Mouse (Mus musculus) c-Kit-positive CD71-positive TER-119-negative erythroid progenitor cells, embryonic 14.5 days (primary cell): ENCODE data around the gene Prss35.

Experiments used
- DNase-seq: peaks from one replicate; pipeline ENCODE4 v3.0.0-alpha.2; 2013; ENCODE audit warnings: low read depth

Gene Prss35

DNA sequence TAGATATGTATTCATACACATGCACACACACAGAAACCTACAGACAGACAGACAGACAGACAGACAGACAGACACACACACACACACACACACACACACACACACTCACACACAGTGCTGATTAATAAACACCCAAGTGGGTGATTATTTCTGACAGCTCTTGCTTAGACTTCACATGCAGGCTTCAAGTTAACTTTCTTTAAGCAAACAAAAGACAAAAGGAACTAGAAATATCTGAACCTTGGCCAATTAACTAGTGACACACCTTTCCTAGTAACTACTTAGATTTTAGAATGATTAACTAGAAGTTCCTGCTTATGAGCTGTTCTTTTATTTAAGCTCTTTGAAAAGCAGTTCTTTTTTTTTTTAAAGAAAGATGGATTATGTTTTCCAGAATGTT lies 9.1 kb upstream of the Prss35 start:
- no peak for DNase-seq

DNA sequence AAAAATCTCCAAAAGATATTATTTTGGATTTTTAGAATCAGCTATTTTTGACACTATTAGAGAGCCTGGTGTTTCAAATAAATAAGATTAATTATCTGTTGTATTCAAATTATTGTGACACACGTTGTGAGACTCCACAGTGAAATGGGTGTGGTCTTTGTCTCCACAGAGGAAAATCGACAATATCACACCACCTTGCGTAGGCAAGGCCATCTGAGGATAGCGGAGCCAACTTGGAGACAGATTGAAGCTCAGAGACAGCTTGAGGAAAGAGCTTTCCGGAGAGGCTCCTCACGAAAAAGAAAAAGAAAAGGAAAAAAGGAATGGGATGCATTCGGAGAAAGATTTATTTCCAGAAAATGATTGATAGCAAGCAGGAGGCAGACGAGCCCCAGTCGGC lies 8.7 kb upstream of the Prss35 start:
- no peak for DNase-seq

DNA sequence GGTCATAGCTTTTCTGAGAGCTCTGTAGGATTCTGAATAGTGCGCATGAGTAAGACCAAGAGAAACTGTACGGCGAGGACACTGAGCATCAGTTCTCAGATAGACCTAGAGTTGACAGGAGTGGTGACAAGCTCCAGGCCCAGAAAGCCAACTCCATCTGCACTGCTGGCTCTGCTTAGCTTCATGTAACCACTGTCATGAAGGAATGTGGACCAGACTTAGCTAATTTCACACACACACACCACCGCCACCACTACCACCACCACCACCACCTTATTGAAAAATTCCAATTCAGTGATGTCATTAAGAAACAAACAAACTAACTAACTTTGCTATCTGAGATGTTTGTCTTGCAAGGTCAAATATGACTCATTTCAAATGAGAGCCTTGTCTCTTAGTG lies 6.5 kb upstream of the Prss35 start:
- DNase-seq: no peak

DNA sequence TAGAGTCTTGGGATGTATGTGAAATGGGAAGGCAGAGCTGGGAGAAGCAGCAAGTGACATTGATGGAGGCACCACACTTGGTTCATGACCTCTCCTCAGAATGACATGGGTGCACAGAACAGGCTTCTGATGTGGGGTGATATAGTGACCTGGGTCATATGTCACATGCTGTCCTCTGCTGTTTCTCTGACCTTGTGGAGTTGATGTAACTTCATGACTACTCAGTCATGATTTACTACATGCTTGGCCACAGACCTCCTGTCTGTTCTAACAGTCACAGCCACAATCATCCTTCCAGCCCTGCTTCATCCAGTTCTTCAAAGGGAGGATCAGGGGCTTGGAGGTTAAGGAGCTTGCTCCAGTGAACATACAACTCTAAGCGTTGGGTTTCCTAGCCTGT lies 5.4 kb upstream of the Prss35 start:
- DNase-seq: no peak

DNA sequence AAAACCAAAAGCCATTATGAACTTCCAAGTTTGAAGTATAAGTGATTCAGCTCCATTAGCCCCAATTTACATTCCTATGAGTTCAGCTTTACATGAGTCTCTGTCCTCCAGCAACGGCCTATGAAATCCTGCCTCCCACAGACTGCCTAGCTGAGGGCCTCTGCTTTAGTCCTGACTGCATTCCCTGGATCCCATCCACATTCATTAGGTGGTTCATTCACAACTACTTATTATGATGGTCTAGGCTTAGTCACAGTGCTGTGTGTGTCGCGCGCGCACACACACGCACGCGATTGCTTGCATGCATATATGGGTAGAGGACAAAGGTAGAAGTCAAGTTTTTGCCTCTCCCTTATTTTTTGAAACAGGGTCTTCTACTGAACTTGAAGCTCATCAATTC lies 4.6 kb upstream of the Prss35 start:
- no peak for DNase-seq

DNA sequence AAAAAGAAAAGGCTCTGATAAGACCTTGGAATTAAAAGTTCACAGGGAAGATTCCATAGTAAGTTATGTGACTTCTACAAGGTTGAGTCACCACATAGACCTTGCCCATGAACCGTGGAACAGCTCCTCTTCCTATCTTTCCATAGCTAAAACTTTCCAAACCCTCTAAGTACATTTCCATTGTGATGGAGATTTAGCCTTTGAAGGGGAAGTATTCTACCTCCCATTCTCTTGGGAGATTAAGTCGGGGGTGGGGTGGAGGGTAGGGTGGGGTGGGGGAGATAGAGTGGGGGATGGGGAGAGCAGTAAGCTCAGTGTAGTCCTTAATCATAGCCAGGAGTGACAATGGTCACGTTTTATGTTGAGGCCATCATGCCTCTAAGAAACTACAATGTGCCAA lies 3.5 kb upstream of the Prss35 start:
- no peak for DNase-seq

DNA sequence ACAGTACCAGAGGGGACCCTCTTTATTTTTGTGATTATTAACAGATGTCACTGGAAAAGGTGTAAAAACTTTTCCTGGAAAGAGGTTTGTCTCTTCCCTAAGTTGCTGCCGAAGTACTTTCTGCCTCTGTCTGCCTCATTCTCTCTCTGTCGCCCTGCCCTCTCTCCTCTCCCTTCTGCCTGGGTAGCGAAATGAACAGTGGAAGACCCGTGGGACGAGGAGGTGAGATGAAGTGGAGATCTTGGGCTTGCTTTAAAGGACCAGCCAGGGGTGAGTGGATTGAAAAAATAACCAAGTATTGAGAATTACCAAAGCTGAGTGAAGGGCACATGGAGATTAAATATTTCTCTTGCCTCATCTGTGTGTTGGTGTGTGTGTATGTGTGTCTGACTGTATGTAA lies 592 bp downstream of the Prss35 start:
- no peak for DNase-seq

DNA sequence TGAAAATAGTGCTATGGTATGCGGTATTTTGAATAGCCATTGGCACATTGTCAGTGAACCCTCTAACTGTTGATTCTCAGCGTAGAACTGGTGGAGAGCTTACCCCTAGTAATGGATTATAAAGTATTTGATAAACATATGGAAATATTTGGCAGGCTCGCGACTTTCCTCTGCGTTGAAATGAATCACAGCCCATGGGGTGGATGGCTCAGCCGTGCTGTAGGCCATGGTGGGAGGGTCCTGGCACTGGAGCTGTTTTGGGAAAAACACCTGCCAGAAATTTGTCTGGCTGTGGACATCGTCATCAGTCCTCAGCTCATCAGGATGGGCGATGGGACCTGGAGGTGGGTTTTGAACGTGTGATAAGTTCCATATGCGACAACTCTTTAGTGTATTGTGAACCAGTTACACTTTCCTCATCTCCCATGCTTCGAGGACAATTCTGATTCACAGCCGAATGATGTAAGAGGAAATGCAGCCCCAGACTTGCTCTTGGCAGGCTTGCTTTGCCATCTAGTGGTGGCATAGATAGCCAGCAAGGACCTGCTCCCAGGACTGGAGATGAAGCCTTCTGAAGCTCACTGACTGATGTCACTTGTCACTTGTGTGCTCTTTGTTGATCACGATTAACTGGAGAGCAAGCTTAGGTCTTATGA lies 2.6 kb downstream of the Prss35 start:
- DNase-seq: no peak

DNA sequence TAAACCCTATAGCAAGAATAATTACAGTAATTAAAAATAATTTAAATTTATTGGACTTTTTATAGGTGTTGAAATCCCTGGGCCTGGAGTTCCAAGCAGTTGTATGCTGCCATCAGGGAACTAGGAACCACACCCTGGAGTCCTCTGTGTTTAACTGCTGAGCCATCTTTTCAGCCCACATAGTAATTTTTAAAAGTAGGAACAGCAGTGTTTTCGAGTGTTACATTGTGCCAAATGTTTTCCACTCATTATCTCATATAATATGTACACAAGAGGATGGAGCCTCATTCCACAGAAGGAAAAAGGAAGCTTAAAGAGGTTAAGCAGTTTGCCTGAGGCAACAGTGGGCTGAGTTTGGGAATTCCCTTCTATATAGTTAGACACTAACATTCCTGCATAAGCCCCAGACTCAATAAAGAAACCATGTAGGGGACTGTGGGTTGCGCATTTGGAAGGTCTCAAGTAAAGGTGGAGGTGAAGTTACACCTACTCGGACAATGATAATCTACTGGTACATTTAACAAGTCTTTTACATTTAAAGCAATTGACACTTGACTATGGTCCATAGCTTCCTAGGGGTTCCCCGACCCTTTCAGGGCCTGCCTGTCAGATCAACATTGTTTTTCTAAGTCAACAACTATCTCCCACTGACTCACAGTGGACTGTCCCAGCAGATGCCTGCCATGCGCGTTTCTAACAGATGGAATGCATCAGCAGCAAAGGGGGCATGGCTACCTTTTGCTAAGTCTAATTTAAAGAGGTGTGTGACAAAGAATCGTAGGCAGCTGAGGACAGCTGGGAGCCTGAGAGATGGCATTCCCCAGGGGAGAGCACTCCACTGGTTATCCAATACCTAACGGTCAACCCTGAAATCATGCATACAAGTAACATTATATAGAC lies 19.3 kb downstream of the Prss35 start:
- no peak for DNase-seq

DNA sequence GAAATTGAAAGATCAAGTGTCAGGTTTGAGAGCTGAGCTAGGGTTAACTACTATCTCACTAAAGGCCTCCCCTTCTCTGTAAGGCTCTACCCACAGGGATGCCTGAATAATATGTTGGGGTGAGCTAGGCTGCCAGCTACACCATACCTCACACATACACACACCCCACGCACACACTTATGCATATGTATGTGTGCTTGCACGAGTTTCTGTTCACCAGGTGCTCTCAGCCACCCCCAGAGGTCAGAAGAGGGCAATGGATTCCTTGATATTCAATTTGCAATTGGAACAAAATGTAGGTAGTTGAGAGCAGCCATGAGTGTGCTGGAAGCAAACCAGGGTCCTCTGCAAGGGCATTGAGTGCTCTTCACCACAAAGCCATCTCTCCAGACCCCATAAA lies 20.6 kb downstream of the Prss35 start:
- no peak for DNase-seq

DNA sequence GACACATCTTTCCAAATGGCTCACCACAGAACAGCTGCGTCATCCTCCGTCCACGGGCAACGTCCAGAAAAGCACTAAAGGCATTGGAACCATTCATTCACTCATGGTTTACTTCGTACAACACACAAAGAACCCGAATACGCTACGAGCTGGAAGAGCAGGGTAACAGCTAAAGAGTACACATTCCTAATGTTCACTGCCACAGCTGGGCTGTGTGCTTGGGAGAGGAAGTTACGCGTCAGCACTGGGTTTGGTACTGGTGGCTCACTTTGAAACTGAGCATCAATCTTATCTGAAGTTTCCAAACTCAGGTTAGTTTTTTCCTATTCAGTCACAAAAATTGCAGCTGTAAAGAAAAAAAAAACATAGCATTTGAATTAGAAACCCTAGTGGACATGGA lies 23.5 kb downstream of the Prss35 start:
- no peak for DNase-seq

DNA sequence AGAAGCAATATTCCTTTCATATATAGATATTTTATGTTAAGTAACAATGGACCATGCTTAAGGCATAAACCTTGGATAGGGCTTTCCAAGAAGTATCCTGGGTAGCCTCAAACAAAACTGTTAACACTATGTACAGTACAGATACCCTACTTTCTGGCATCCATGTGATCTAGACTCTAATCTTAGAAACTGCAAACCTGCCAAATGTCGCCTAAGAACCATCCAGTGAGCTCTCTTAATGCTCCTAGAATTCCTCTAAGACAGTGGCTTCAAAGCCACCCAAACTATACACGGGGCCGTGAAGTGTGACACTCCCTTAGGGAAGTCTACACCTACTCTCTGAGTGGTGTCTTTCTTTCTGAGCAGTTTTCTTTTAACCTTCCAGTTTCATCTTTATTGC lies 29.4 kb downstream of the Prss35 start:
- no peak for DNase-seq

DNA sequence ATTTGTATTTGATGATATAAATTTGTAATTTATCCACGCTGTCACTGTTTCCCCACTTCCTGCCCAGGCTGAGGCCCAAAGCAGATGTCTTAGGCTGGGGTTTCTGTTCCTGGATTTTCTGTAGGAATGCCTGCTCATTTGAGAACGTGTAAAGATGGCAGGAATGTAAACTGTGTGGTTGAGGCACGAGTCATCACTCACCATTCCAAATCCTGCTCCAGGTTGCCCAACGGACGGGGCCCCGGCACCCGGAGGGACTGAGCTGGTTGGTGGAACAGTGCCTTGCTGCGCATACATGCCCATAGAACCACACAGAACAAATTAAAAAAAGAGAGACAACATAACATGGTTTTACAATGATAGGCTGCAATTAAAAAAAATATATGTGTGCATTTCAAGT lies 30.5 kb downstream of the Prss35 start:
- DNase-seq: no peak

DNA sequence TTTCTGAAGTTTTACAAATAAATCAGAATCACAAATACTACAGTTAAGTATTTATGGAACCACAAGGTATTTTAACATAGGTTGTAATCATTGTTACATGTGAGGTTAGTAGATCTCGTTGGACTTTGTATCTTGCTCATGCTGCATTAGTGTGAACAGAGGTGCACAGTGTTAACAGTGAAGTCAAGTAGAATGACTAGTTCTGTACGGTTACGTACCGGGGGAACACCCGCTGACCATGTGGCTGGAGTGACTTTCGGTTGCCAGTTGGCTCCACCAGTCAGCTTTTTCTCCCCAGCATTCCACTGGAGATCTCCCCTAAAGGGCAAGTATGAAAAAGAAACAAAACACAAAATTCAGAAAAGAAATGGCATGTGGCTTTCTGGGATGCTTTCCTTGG lies 31.9 kb downstream of the Prss35 start:
- DNase-seq: no peak

DNA sequence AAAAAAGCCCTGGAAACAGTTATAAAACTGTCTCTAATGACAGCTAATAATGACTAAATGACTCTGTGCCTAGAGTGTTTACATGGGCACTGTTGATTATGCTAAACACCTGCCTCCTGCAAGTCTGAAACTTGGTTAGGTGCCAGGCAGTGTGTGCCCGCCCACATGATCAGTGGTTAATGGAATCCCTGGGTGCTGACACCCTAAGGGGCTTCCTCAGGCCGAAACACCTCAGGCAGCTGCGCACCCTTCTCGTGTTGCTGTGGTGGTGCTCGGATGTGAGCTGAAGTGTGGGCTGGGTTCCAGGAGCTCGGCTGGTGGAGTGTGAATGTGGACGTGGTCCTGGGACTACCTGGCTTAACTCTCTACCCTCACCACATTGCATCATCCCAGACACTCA lies 33.9 kb downstream of the Prss35 start:
- no peak for DNase-seq

DNA sequence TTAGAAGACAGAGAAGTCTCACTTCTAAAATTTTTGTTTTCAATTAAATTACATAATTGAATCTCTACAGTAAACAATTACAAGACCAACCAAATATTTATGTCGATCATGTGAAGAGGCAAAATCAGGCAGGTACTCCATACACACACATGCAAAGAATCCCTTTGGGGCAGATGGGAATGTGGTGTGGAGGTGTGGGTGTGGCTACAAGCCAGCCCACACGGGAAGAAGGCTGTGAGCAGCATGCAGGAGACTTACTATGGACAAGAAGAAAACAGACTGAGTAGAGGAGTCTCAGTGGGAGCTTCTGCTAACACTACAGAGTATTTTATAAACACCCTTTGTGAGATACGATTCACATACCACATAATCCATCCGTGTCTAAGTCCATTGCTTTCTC lies 34.8 kb downstream of the Prss35 start:
- no peak for DNase-seq

DNA sequence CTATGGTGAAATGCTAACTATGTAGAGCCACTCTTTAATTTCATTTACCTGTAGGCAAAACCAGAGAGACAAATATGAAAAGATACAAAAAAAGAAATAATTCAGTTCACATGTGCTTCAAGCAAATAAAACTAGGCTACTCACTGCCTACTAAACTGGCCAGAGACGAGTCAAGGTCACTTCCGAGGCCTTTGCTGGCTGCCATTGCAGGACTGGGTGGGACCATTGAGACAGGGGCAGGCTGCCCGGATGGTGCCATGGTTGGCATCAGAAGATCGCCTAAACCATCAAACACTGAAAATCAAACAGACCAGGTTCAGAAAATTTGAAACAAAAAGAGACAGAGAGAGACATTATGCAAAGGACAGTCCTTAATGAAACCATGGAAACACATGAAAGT lies 38.0 kb downstream of the Prss35 start:
- DNase-seq: no peak

DNA sequence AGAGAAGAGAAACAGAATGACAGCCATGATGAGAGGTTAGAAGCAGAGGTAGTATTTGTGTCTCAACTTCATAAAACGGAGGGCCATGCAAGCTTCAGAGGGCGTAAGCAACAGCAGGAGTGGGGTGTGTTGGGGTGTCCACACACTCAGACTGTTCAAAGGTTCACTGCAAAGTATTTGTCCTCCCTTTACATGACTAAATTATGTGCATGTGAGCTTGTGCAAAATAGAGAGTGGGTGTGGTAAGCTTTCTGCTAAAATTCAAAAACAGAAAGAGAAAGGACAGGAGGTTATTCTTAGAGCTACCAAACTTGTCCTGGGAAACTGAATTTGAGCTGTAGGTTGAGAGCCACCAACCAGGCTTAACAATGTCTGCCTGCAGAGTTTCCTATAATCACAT lies 39.4 kb downstream of the Prss35 start:
- DNase-seq: no peak

DNA sequence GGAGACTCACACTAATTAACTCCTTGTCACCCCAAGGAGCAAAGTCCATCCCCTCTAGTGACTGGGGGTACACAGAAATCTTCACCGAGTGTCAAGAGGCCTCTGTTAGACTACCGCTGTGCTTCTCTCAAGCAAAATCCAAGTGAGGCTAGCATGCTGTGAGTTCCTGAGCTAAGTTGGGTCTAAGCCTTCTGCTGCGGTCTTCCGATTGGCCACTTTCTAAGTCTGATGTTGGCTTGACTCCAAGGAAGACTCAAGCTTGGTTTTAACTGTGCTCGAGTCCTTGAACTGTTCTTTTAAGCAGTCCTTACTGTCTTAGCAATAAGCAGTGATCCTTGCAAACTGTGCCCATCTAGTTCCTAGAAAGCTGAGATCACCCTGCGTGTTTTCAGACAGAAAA lies 45.7 kb downstream of the Prss35 start:
- DNase-seq: no peak

DNA sequence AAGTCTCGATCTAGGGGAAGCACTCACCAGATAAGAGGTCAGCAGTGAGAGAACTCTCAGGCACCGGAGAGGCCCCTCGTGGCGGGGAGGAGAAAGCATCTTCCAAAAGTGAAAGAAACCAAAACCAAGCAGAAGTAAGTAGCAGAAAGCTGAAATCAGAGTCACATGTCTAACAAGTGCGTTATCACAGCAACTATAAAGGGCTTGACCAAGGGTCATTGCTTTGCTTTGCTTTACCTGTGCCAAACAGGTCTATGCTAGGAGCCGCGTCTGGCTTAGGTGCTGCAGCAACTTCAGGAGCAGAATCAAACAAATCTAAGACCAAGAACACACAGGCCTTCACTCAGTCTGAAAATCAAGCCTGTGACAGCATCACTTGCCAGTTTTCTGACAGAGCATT lies 48.5 kb downstream of the Prss35 start:
- no peak for DNase-seq

DNA sequence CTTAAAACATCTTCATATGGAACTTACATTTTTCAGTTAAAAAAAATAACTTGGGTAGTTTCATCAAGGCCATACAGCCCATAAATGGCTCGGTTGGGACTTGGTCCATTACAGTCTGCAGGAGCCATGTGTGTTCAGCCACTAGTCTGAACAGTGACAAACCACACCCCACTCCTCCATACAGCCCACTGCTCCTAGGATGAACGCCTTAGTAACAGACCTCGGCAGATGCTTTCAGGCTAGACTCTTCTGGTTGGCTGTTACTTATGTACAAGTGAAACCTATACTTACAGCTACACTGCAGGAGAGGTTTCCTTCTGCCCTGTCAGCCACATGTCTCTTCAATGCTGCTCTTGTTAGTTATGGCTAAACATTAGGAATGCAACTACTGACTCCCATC lies 51.8 kb downstream of the Prss35 start:
- DNase-seq: no peak

DNA sequence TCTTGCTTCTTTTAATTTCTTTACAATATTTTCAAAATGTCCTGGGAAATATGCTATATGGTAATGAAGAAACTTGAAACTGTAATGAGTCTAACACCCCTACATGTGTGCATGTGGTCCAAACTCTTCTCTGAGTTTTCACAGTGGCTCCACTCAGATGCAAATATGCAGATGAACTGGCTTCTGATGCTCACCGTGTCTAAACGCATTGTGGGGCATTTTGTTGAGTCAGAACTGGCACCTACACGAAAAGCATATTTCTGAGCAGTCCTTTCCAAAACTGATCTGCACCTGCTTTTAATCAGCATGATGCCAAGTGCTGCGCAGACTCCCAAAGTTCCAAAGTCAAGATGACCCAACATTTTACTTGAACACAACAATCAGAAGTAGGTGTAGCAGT lies 54.1 kb downstream of the Prss35 start:
- DNase-seq: no peak

DNA sequence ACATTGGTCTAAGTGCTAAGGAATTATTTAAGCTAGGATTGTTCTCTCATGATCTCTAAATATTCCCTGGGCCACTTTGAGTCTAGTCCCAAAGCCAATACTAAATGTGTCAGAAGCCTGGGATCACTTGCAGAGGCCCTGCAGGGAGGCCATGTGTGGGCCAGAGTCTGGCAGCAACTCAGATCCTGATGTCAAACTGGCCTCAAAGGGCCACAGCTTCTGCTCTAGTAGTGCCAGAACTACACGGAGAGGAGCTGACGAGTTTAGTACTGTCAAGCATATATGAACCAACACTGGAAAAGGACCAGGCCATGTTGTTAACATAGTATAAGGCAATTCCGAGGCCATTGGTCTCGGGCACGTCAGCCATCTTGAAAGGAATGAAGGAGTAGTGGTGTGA lies 54.7 kb downstream of the Prss35 start:
- no peak for DNase-seq

DNA sequence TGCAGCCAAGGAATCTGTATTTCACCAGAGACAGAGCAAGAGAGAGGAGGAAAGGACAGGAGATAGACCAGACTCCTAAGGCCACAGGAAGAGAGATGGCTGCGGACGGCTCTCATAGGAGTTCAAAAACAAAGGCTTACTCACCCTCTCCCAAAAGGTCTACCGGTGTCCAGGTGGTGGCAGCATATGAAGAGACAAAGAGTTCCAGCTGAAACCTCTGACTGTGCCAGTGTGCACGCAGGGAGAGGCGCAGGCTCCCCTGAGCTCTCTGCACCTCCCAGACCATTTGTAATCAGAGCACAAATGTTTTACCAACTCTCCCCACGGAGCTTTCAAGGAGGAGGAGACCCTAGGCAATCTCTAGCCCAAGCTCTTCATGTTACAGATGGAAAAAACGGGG lies 55.2 kb downstream of the Prss35 start:
- no peak for DNase-seq
